Mouse (Mus musculus): ENCODE measurements around the gene Kncn. TPM values are rescaled to one million over a fixed set of nuclear protein-coding genes. Genes with fewer than 3 reads are reported as not detected.
A peak's percentile ranks its signal among the peaks of the same experiment; 100 is the strongest.

Gene Kncn
- total RNA-seq, 2 experiments from 2014 or later, result not detected

- DNase-seq, result no peak
These were observed 53.1 kb downstream of the Kncn start for GRCm38 (mm10) chr4:115937061-115937976.

DNA sequence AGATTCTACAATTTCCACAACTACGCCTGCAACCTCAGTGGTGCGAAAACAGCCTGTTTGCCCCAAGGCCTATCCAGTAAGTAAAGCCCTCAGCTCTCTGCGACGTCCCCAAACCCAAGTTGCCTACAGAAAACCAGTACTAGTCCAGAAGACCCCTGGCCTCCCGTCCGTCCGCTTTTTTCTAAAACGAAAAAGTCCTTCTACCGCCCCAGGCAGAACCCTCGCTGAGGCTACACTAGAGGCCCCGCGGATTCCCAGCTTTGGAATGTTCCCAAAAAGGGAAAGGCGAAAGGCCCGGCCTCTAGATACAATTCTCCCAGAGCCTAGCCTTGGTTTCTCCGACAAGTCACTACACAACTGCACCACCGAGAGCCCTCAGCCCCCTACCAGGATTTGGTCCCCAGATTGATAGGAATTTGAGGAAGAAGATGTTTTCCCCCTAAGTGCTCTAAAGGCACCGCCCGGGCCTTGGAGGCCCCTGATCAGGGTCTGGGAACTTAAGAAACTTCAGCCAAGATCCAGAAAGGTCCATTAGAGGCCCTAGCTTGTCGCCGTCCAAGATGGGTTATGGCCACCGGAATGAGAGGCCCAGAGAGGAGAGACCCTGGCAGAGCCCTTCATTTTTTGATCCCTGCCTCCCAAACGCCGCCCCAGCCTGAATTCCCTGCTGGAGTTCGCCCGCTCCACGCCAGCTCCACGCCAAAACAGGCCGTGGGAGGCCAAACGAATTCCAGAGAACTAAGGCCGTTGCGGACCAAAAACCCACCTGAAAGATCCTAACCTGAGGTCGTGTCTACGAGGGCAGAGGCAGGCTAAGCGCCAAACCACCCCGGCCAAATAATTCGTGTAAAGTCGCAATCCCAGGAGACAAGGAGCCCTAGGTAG is 54.3 kb downstream of the Kncn start:
- peak; percentile 19 for DNase-seq

Other genes with a start within 250 kb of the Kncn start
- gene Cyp4b1, start 236.7 kb upstream of the Kncn start, total RNA-seq (2021), result 10 to 100 TPM; 19.1 to 26.5 TPM
- gene Efcab14, start 146.7 kb upstream of the Kncn start, total RNA-seq (2021), result 10 to 100 TPM; 47.0 to 51.9 TPM
- gene Tex38, start 103.4 kb upstream of the Kncn start, total RNA-seq (2021), result 1 to 10 TPM; 1.0 to 1.3 TPM
- 10 to 100 TPM; 42.8 to 52.2 TPM for gene Atpaf1, start 99.6 kb upstream of the Kncn start, total RNA-seq (2021)
- 10 to 100 TPM; 13.8 to 15.1 TPM for gene Mob3c, start 56.3 kb upstream of the Kncn start, total RNA-seq (2021)
- gene Mknk1, start 45.2 kb upstream of the Kncn start, total RNA-seq (2021), result 10 to 100 TPM; 30.4 to 43.9 TPM
- gene 6430628N08Rik, start 6.3 kb downstream of the Kncn start, total RNA-seq (2021), result not detected
- gene Dmbx1, start 55.5 kb downstream of the Kncn start, total RNA-seq (2021), result not detected
- gene Faah, start 133.5 kb downstream of the Kncn start, total RNA-seq (2021), result 10 to 100 TPM in 1 of 2 experiments, 1 to 10 TPM in 1; 9.8 to 13.8 TPM
- gene Nsun4, start 169.5 kb downstream of the Kncn start, total RNA-seq (2021), result 10 to 100 TPM; 24.1 to 28.4 TPM
- gene Uqcrh, start 190.7 kb downstream of the Kncn start, total RNA-seq (2021), result 1,000 to 10,000 TPM; 1,050 to 1,199 TPM
- gene Lrrc41, start 190.9 kb downstream of the Kncn start, total RNA-seq (2021), result 10 to 100 TPM; 54.5 to 60.0 TPM
- 1 to 10 TPM; 4.3 to 6.5 TPM for gene Rad54l, start 239.3 kb downstream of the Kncn start, total RNA-seq (2021)
- gene Pomgnt1, start 239.4 kb downstream of the Kncn start, total RNA-seq (2021), result 10 to 100 TPM; 66.1 to 73.4 TPM

All from adrenal gland, postnatal 10 days (tissue).